Mouse (Mus musculus) forebrain, embryonic 14.5 days (tissue): ENCODE data around the gene Rnf220. TPM values are rescaled to one million over a fixed set of nuclear protein-coding genes. Genes with fewer than 3 reads are reported as not detected.

Experiments
- polyA plus RNA-seq: library from polyadenylated mRNA; unstranded; fragments of >200 nt; fragmentation: Nextera tagmentation; extraction: Ambion mirVana; gene quantifications from 2 replicates; pipeline ENCODE4 v1.2.1, GENCODE M21; 2014

Rnf220 gene
- polyA plus RNA-seq, 1 experiment from 2014 or later = 84.3 TPM

Other genes starting within 250 kb of the Rnf220 start
- gene Tmem53, start 245.1 kb downstream of the Rnf220 start, polyA plus RNA-seq = 7.2 and 8.0 TPM in 2 replicates
- 0.62 and 0.81 TPM in 2 replicates for gene Armh1, start 244.9 kb downstream of the Rnf220 start, polyA plus RNA-seq
- gene Eri3, start 53.3 kb upstream of the Rnf220 start, polyA plus RNA-seq = 225 and 247 TPM in 2 replicates
- 94.9 and 97.6 TPM in 2 replicates for gene Dmap1, start 185.2 kb upstream of the Rnf220 start, polyA plus RNA-seq
- gene Gm12845, start 227.4 kb upstream of the Rnf220 start, polyA plus RNA-seq = not detected in 2 replicates